Mouse (Mus musculus) lung, postnatal 0 days (tissue): ENCODE data around the gene Hrh2. TPM values are rescaled to one million over a fixed set of nuclear protein-coding genes. Genes with fewer than 3 reads are reported as not detected.
A peak's percentile ranks its signal among the peaks of the same experiment; 100 is the strongest.

Experiments
- ATAC-seq: fragments of 200-750 bp; cut with Nextera tagmentation; 2 replicates; pipeline ENCODE4 v1.8.0; 2017; ENCODE audit warnings: moderate library complexity
- DNase-seq: peaks from one replicate; pipeline ENCODE4 v3.0.0-alpha.2; 2016; ENCODE audit warnings: low spot score
- H3K27ac ChIP-seq: fragments of 300-500 bp; sonication (generic); 2 replicates; pipeline ENCODE4 v1.5.1; 2014; ENCODE audit warnings: antibody characterized with exemption, mild to moderate bottlenecking, low read length, mixed read lengths
- H3K27me3 ChIP-seq: fragments of 300-500 bp; sonication (generic); replicated peaks from 2 replicates; pipeline ENCODE4 v1.6.1; 2014; ENCODE audit warnings: low read length, mixed read lengths; ENCODE audit not compliant: insufficient read depth
- H3K36me3 ChIP-seq: fragments of 300-500 bp; sonication (generic); 2 replicates; pipeline ENCODE4 v1.6.1; 2014; ENCODE audit warnings: low read length, mixed read lengths; ENCODE audit not compliant: insufficient read depth
- H3K4me1 ChIP-seq: fragments of 300-500 bp; sonication (generic); 2 replicates; pipeline ENCODE4 v1.6.1; 2014; ENCODE audit warnings: antibody characterized with exemption, low read depth, low read length, mixed read lengths; ENCODE audit not compliant: insufficient read depth
- H3K4me2 ChIP-seq: fragments of 300-500 bp; sonication (generic); replicated peaks from 2 replicates; pipeline ENCODE4 v1.6.1; 2014; ENCODE audit warnings: low read depth, mild to moderate bottlenecking, low read length, moderate library complexity, mixed read lengths
- H3K4me3 ChIP-seq: fragments of 300-500 bp; sonication (generic); 2 replicates; pipeline ENCODE4 v1.5.1; 2014; ENCODE audit warnings: low read depth, low read length
- H3K9ac ChIP-seq: fragments of 300-500 bp; sonication (generic); replicated peaks from 2 replicates; pipeline ENCODE4 v1.6.1; 2014; ENCODE audit warnings: low read depth, mild to moderate bottlenecking
- H3K9me3 ChIP-seq: fragments of 300-500 bp; sonication (generic); 2 replicates; pipeline ENCODE4 v1.6.1; 2016; ENCODE audit warnings: low read length, mixed read lengths
- CTCF ChIP-seq: IDR thresholded peaks from 2 replicates; pipeline ENCODE4 v1.5.1; 2016; ENCODE audit warnings: antibody characterized with exemption, mild to moderate bottlenecking
- EP300 ChIP-seq: IDR thresholded peaks from 2 replicates; pipeline ENCODE4 v1.6.1; 2016; ENCODE audit warnings: antibody characterized with exemption, mild to moderate bottlenecking, control low read depth
- WGBS: fragments of 180-500 bp; shearing (Covaris S2); extraction: QIAGEN DNeasy Blood & Tissue Kit; methylation state at CpG from one replicate; pipeline ENCODE4 v1.1.7; 2014; 5-methylcytosine and 5-hydroxymethylcytosine counted together
- polyA plus RNA-seq: library from polyadenylated mRNA; unstranded; fragments of >200 nt; fragmentation: Nextera tagmentation; extraction: Ambion mirVana; gene quantifications from 2 replicates; pipeline ENCODE4 v1.2.1, GENCODE M21; 2015

Hrh2 gene
- polyA plus RNA-seq, 1 experiment from 2014 or later: 0.12 TPM

GRCm38 (mm10) chr13:54281149-54281548, 89.2 kb downstream of the Hrh2 start:
- TF ChIP-seq EP300 (no peak), CTCF (no peak)
- Histone ChIP-seq H3K4me2 (no peak overlapping the region), H3K9me3 (no peaks in the 10 kb centered on the region), H3K27ac (no peak overlapping the region), H3K4me1 (peaks cover 4% of the 10 kb centered on the region; the same call in 1 of the 2 replicates), H3K9ac (no peak overlapping the region), H3K27me3 (no peaks in the 10 kb centered on the region), H3K4me3 (no peak overlapping the region), H3K36me3 (no peaks in the 10 kb centered on the region)
- DNase-seq: no peak
- WGBS: 67% methylated on average over 7 of the region's 7 CpGs
- no peak for ATAC-seq

GRCm38 (mm10) chr13:54281623-54282022, 89.7 kb downstream of the Hrh2 start:
- no peak overlapping the region for H3K4me3 ChIP-seq
- H3K27me3 ChIP-seq: no peaks in the 10 kb centered on the region
- 26% methylated on average over 8 of the region's 8 CpGs for WGBS
- ATAC-seq (no peak), DNase-seq (no peak)
- no peaks in the 10 kb centered on the region for H3K9me3 ChIP-seq
- no peak overlapping the region for H3K27ac ChIP-seq
- no peak overlapping the region for H3K4me2 ChIP-seq
- no peak for TF ChIP-seq CTCF
- TF ChIP-seq EP300: no peak
- no peaks in the 10 kb centered on the region for H3K36me3 ChIP-seq
- H3K4me1 ChIP-seq: peaks cover 4% of the 10 kb centered on the region; the same call in 1 of the 2 replicates
- no peak overlapping the region for H3K9ac ChIP-seq

GRCm38 (mm10) chr13:54282149-54282860, 90.4 kb downstream of the Hrh2 start:
- peak overlapping the region; percentile 38 for H3K4me2 ChIP-seq
- H3K27me3 ChIP-seq: no peaks in the 10 kb centered on the region
- DNase-seq (no peak), ATAC-seq (no peak)
- H3K9ac ChIP-seq: no peak overlapping the region
- H3K4me3 ChIP-seq: no peak overlapping the region
- H3K4me1 ChIP-seq: peaks cover 4% of the 10 kb centered on the region; the same call in 1 of the 2 replicates
- WGBS: 11% methylated on average over 17 of the region's 17 CpGs
- H3K36me3 ChIP-seq: no peaks in the 10 kb centered on the region
- no peak overlapping the region for H3K27ac ChIP-seq
- no peak for TF ChIP-seq CTCF
- no peak for TF ChIP-seq EP300
- H3K9me3 ChIP-seq: no peaks in the 10 kb centered on the region

- Histone ChIP-seq H3K4me1 (peaks cover 4% of the 10 kb centered on the region; the same call in 1 of the 2 replicates), H3K36me3 (no peaks in the 10 kb centered on the region), H3K4me3 (no peak overlapping the region), H3K9me3 (no peaks in the 10 kb centered on the region), H3K27ac (no peak overlapping the region), H3K4me2 (peak overlapping the region; percentile 38), H3K27me3 (no peaks in the 10 kb centered on the region), H3K9ac (no peak overlapping the region)
- WGBS: 7% methylated on average over 10 of the region's 10 CpGs
- TF ChIP-seq CTCF (no peak), EP300 (no peak)
- DNase-seq: peak; percentile 26
- ATAC-seq: no peak
Measured at GRCm38 (mm10) chr13:54282861-54283206, 90.9 kb downstream of the Hrh2 start.

Other genes with a start within 250 kb of the Hrh2 start
- 0.13 and 0.18 TPM in 2 replicates for gene Drd1, start 136.4 kb upstream of the Hrh2 start, polyA plus RNA-seq
- 18.9 and 19.1 TPM in 2 replicates for gene Sfxn1, start 120.3 kb upstream of the Hrh2 start, polyA plus RNA-seq
- gene Cplx2, start 179.2 kb downstream of the Hrh2 start, polyA plus RNA-seq: 3.0 and 3.1 TPM in 2 replicates